Mouse (Mus musculus) bone marrow, adult 2 months (tissue): Measurements from ENCODE around the gene Tmem171.

Source experiments
- CTCF ChIP-seq: fragments of 200-500 bp; IDR thresholded peaks from 2 replicates; pipeline ENCODE4 v1.5.1; 2011; ENCODE audit warnings: low read length, control low read depth; ENCODE audit not compliant: control insufficient read depth, insufficient read depth
- POLR2A ChIP-seq: fragments of 200-500 bp; IDR thresholded peaks from 2 replicates; pipeline ENCODE4 v1.6.1; 2011; ENCODE audit warnings: low read depth, mild to moderate bottlenecking, control low read depth, low read length, borderline replicate concordance; ENCODE audit not compliant: control insufficient read depth

DNA sequence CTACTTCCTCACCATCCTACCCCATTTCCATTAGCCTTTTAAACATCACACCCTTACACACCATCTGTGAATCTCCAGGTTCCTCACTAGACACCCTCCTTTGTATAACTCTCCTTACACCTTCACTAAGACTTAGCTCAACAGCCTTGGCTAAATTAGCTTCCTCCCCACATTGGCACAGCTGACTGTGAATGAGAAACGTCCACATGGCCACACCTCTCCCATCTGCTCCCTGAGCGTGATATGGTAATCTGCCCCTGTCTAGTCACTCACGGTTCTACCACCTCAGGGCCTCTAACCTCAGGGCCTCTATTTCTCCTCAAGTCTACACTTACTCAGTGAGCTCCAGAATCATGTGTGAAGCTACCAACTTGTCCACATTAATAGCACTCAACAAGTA lies 38.7 kb upstream of the Tmem171 start:
- no peak for TF ChIP-seq CTCF
- no peak for TF ChIP-seq POLR2A
